Mouse (Mus musculus) midbrain, postnatal 0 days (tissue): ENCODE data around the gene Hccs. TPM values are rescaled to one million over a fixed set of nuclear protein-coding genes. Genes with fewer than 3 reads are reported as not detected.

Source experiments
- ATAC-seq: fragments of 200-750 bp; cut with Nextera tagmentation; 2 replicates; pipeline ENCODE4 v1.8.0; 2017; ENCODE audit warnings: moderate number of reproducible peaks, mild to moderate bottlenecking, moderate TSS enrichment, moderate library complexity; ENCODE audit not compliant: low FRiP score
- DNase-seq: peaks from one replicate; pipeline ENCODE4 v3.0.0-alpha.2; 2015; ENCODE audit warnings: low spot score
- H3K27ac ChIP-seq: fragments of 300-500 bp; sonication (generic); 2 replicates; pipeline ENCODE4 v1.5.1; 2014; ENCODE audit warnings: low read depth, mild to moderate bottlenecking, low read length, mixed read lengths
- H3K27me3 ChIP-seq: fragments of 300-500 bp; sonication (generic); 2 replicates; pipeline ENCODE4 v1.6.1; 2014; ENCODE audit warnings: low read length, control low read depth, mixed read lengths; ENCODE audit not compliant: insufficient read depth
- H3K36me3 ChIP-seq: fragments of 300-500 bp; sonication (generic); 2 replicates; pipeline ENCODE4 v1.6.1; 2014; ENCODE audit warnings: low read length, control low read depth, mixed read lengths; ENCODE audit not compliant: insufficient read depth
- H3K4me1 ChIP-seq: fragments of 300-500 bp; sonication (generic); 2 replicates; pipeline ENCODE4 v1.6.1; 2014; ENCODE audit warnings: mild to moderate bottlenecking, control low read depth, antibody characterized with exemption, low read length, mixed read lengths; ENCODE audit not compliant: insufficient read depth
- H3K4me2 ChIP-seq: fragments of 300-500 bp; sonication (generic); 2 replicates; pipeline ENCODE4 v1.6.1; 2014; ENCODE audit warnings: low read depth, mild to moderate bottlenecking, low read length, mixed read lengths; ENCODE audit not compliant: poor library complexity, severe bottlenecking
- H3K4me3 ChIP-seq: fragments of 300-500 bp; sonication (generic); 2 replicates; pipeline ENCODE4 v1.5.1; 2014; ENCODE audit warnings: low read depth, mild to moderate bottlenecking, low read length, moderate library complexity
- H3K9ac ChIP-seq: fragments of 300-500 bp; sonication (generic); replicated peaks from 2 replicates; pipeline ENCODE4 v1.6.1; 2014; ENCODE audit warnings: mild to moderate bottlenecking, low read length, moderate library complexity, mixed read lengths; ENCODE audit not compliant: poor library complexity, severe bottlenecking
- H3K9me3 ChIP-seq: fragments of 300-500 bp; sonication (generic); 2 replicates; pipeline ENCODE4 v1.6.1; 2016; ENCODE audit warnings: low read length, control low read depth
- CTCF ChIP-seq: IDR thresholded peaks from 2 replicates; pipeline ENCODE4 v1.5.1; 2016; ENCODE audit warnings: antibody characterized with exemption, mild to moderate bottlenecking
- WGBS: fragments of 180-500 bp; shearing (Covaris S2); extraction: QIAGEN DNeasy Blood & Tissue Kit; methylation state at CpG from one replicate; pipeline ENCODE4 v1.1.7; 2014; 5-methylcytosine and 5-hydroxymethylcytosine counted together
- polyA plus RNA-seq: library from polyadenylated mRNA; unstranded; fragments of >200 nt; fragmentation: Nextera tagmentation; extraction: Ambion mirVana; gene quantifications from 2 replicates; pipeline ENCODE4 v1.2.1, GENCODE M21; 2015
- total RNA-seq: library from RNA; depleted of rRNA; stranded (reverse); fragments of >200 nt; gene quantifications from 2 replicates; pipeline ENCODE4 v1.2.3, GENCODE M21; 2014

The Hccs gene
- total and polyA plus RNA-seq, 2 experiments from 2014 or later: 28.6 to 34.9 TPM

GRCm38 (mm10) chrX:169319066-169319760, 959 bp downstream of the Hccs start:
- ATAC-seq (no peak), DNase-seq (no peak)
- no peaks in the 10 kb centered on the region for H3K9me3 ChIP-seq
- H3K9ac ChIP-seq: peak overlapping the region; percentile 60
- whole genome bisulfite sequencing: 52% methylated on average over 12 of the region's 12 CpGs
- no peaks in the 10 kb centered on the region for H3K27me3 ChIP-seq
- peak overlapping the region; percentile 53 for H3K4me2 ChIP-seq
- no peaks in the 10 kb centered on the region for H3K36me3 ChIP-seq
- peak overlapping the region; percentile 55 for H3K4me3 ChIP-seq
- no peak overlapping the region for H3K27ac ChIP-seq
- no peak for TF ChIP-seq CTCF
- H3K4me1 ChIP-seq: no peaks in the 10 kb centered on the region

GRCm38 (mm10) chrX:169308559-169308958, 11.6 kb downstream of the Hccs start:
- H3K27ac ChIP-seq: no peak overlapping the region
- WGBS: 89% methylated on average over 3 of the region's 3 CpGs
- ATAC-seq (no peak), DNase-seq (no peak)
- H3K27me3 ChIP-seq: peaks cover 4% of the 10 kb centered on the region; the same call in 1 of the 2 replicates
- H3K9ac ChIP-seq: no peak overlapping the region
- no peaks in the 10 kb centered on the region for H3K9me3 ChIP-seq
- no peak overlapping the region for H3K4me2 ChIP-seq
- H3K4me1 ChIP-seq: no peaks in the 10 kb centered on the region
- H3K36me3 ChIP-seq: no peaks in the 10 kb centered on the region
- no peak for TF ChIP-seq CTCF
- H3K4me3 ChIP-seq: no peak overlapping the region

GRCm38 (mm10) chrX:169303945-169304344, 16.2 kb downstream of the Hccs start:
- no peak overlapping the region for H3K4me2 ChIP-seq
- no peak for ATAC-seq
- no peak overlapping the region for H3K27ac ChIP-seq
- no peak overlapping the region for H3K9ac ChIP-seq
- peak; percentile 53 for DNase-seq
- H3K9me3 ChIP-seq: no peaks in the 10 kb centered on the region
- no peaks in the 10 kb centered on the region for H3K27me3 ChIP-seq
- TF ChIP-seq CTCF: peak; percentile 72
- no peaks in the 10 kb centered on the region for H3K36me3 ChIP-seq
- 36% methylated on average over 3 of the region's 3 CpGs for WGBS
- no peak overlapping the region for H3K4me3 ChIP-seq
- H3K4me1 ChIP-seq: no peaks in the 10 kb centered on the region

- Histone ChIP-seq H3K4me2 (no peak overlapping the region), H3K4me1 (no peaks in the 10 kb centered on the region), H3K9me3 (no peaks in the 10 kb centered on the region), H3K9ac (no peak overlapping the region), H3K27ac (no peak overlapping the region), H3K27me3 (no peaks in the 10 kb centered on the region), H3K36me3 (no peaks in the 10 kb centered on the region), H3K4me3 (no peak overlapping the region)
- WGBS: 67% methylated on average over 26 of the region's 26 CpGs
- no peak for DNase-seq
- no peak for TF ChIP-seq CTCF
- ATAC-seq: no peak
Observed at GRCm38 (mm10) chrX:169302271-169303045, 17.7 kb downstream of the Hccs start.

DNA sequence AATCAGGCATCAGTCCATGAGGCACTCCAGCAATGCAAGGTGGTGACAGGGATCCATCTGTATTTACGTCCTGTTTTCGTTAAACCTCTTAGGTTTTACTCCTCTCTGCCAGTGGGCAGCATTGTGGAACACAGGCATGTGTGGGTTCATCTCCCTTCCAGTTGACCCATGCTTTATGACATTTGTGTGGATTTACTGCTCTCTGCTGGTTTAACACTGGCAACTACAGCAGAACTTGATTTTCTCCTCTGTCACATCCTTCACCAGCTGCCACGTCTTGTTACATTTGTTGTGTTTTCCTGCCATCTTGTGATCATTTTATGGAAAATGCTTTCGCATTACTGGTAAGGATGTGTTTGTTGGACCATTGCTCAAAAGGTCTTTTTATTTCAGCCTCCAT, 20.6 kb downstream of the Hccs start:
- H3K27me3 ChIP-seq: no peaks in the 10 kb centered on the region
- peak; percentile 74 for DNase-seq
- H3K9ac ChIP-seq: no peak overlapping the region
- no peaks in the 10 kb centered on the region for H3K9me3 ChIP-seq
- H3K36me3 ChIP-seq: no peaks in the 10 kb centered on the region
- WGBS: 66% methylated on average over 4 of the region's 4 CpGs
- H3K4me2 ChIP-seq: no peak overlapping the region
- TF ChIP-seq CTCF: peak; percentile 85
- H3K4me3 ChIP-seq: no peak overlapping the region
- no peaks in the 10 kb centered on the region for H3K4me1 ChIP-seq
- H3K27ac ChIP-seq: no peak overlapping the region
- ATAC-seq: peak; percentile 73
